Mouse (Mus musculus) heart, embryonic 14.5 days (tissue): ENCODE results near the gene Hist1h4m. TPM values are rescaled to one million over a fixed set of nuclear protein-coding genes. Genes with fewer than 3 reads are reported as not detected.

ENCODE experiments used
- microRNA-seq: library from miRNA; unstranded; fragments of <30 nt; microRNA quantifications from one replicate; pipeline ENCODE4, GENCODE M21; 2016
- polyA plus RNA-seq: library from polyadenylated mRNA; unstranded; fragments of >200 nt; fragmentation: Nextera tagmentation; extraction: Ambion mirVana; gene quantifications from 2 replicates; pipeline ENCODE4 v1.2.1, GENCODE M21; 2014

Hist1h4m gene
- polyA plus RNA-seq, 1 experiment from 2014 or later = not detected

Small RNA genes lying within 50 kb of the gene (microRNA-seq; reads per million reads assigned to microRNA genes)
- gene Gm19658 (not detected), gene Gm44346 (not detected), gene Gm44466 (not detected)

Other genes starting within 250 kb of the Hist1h4m start
- not detected in 2 replicates for gene Olfr1364, start 230.0 kb upstream of the Hist1h4m start, polyA plus RNA-seq
- not detected in 2 replicates for gene Olfr1362, start 197.7 kb upstream of the Hist1h4m start, polyA plus RNA-seq
- not detected in 2 replicates for gene Olfr11, start 169.2 kb upstream of the Hist1h4m start, polyA plus RNA-seq
- gene Olfr1361, start 148.4 kb upstream of the Hist1h4m start, polyA plus RNA-seq = not detected in 2 replicates
- gene Olfr1360, start 134.3 kb upstream of the Hist1h4m start, polyA plus RNA-seq = not detected in 2 replicates
- not detected in 2 replicates for gene Olfr1359, start 113.6 kb upstream of the Hist1h4m start, polyA plus RNA-seq
- gene Hist1h2bl, start 95.6 kb upstream of the Hist1h4m start, polyA plus RNA-seq = 1.2 and 1.4 TPM in 2 replicates
- 12.2 and 15.1 TPM in 2 replicates for gene Hist1h2ai, start 95.3 kb upstream of the Hist1h4m start, polyA plus RNA-seq
- 2.4 and 4.4 TPM in 2 replicates for gene Hist1h3h, start 94.1 kb upstream of the Hist1h4m start, polyA plus RNA-seq
- 1.00 TPM in 2 replicates for gene Hist1h2bm, start 89.7 kb upstream of the Hist1h4m start, polyA plus RNA-seq
- gene Hist1h4j, start 76.7 kb upstream of the Hist1h4m start, polyA plus RNA-seq = 0.50 and 0.58 TPM in 2 replicates
- gene Hist1h4k, start 61.2 kb upstream of the Hist1h4m start, polyA plus RNA-seq = 0.94 and 4.1 TPM in 2 replicates
- 4.3 and 8.0 TPM in 2 replicates for gene Hist1h2ak, start 57.9 kb upstream of the Hist1h4m start, polyA plus RNA-seq
- gene Hist1h2bn, start 57.6 kb upstream of the Hist1h4m start, polyA plus RNA-seq = 2.2 and 2.7 TPM in 2 replicates
- gene Hist1h1b, start 31.1 kb upstream of the Hist1h4m start, polyA plus RNA-seq = 5.3 and 7.2 TPM in 2 replicates
- 70.6 and 84.8 TPM in 2 replicates for gene Hist1h3i, start 28.4 kb upstream of the Hist1h4m start, polyA plus RNA-seq
- gene Hist1h2an, start 24.5 kb upstream of the Hist1h4m start, polyA plus RNA-seq = 2.0 TPM in 1 of 2 replicates, not detected in the other
- gene Hist1h2bp, start 24.3 kb upstream of the Hist1h4m start, polyA plus RNA-seq = 0.38 and 0.58 TPM in 2 replicates
- 9.4 and 9.6 TPM in 2 replicates for gene Hist1h2bq, start 1.5 kb upstream of the Hist1h4m start, polyA plus RNA-seq
- gene Hist1h2ao, start 1.3 kb upstream of the Hist1h4m start, polyA plus RNA-seq = not detected in 2 replicates
- 5.9 and 10.4 TPM in 2 replicates for gene Hist1h4n, start 20.4 kb downstream of the Hist1h4m start, polyA plus RNA-seq
- gene Hist1h2ap, start 21.8 kb downstream of the Hist1h4m start, polyA plus RNA-seq = 1,528 and 1,577 TPM in 2 replicates
- gene Hist1h2br, start 22.0 kb downstream of the Hist1h4m start, polyA plus RNA-seq = 10.6 and 11.1 TPM in 2 replicates
- 6.0 and 7.1 TPM in 2 replicates for gene Zfp184, start 133.3 kb downstream of the Hist1h4m start, polyA plus RNA-seq
- gene Pom121l2, start 169.4 kb downstream of the Hist1h4m start, polyA plus RNA-seq = not detected in 2 replicates
- 0.88 TPM in 1 of 2 replicates, not detected in the other for gene Prss16, start 198.0 kb downstream of the Hist1h4m start, polyA plus RNA-seq
- gene Hist1h2ah, start 223.8 kb downstream of the Hist1h4m start, polyA plus RNA-seq = 2.9 and 6.8 TPM in 2 replicates
- gene Hist1h2bk, start 224.1 kb downstream of the Hist1h4m start, polyA plus RNA-seq = 1.9 and 2.3 TPM in 2 replicates
- gene Hist1h4i, start 229.6 kb downstream of the Hist1h4m start, polyA plus RNA-seq = 8.1 and 9.3 TPM in 2 replicates
- 9.7 and 11.2 TPM in 2 replicates for gene Hist1h2ag, start 231.2 kb downstream of the Hist1h4m start, polyA plus RNA-seq
- gene Hist1h2bj, start 231.5 kb downstream of the Hist1h4m start, polyA plus RNA-seq = 2.5 and 2.6 TPM in 2 replicates